Mouse (Mus musculus): ENCODE data around the gene Slc25a30. TPM values are rescaled to one million over a fixed set of nuclear protein-coding genes. Genes with fewer than 3 reads are reported as not detected.
A peak's percentile ranks its signal among the peaks of the same experiment; 100 is the strongest.
"Not testable (repeated sequence)": the region's sequence is repeated elsewhere in the genome, so short reads cannot be mapped to it uniquely, and the experiment has no call there.

Slc25a30 gene
- polyA plus RNA-seq (2015; fragmentation: Nextera tagmentation; extraction: Ambion mirVana) = 8.9 and 11.0 TPM in 2 replicates

DNA sequence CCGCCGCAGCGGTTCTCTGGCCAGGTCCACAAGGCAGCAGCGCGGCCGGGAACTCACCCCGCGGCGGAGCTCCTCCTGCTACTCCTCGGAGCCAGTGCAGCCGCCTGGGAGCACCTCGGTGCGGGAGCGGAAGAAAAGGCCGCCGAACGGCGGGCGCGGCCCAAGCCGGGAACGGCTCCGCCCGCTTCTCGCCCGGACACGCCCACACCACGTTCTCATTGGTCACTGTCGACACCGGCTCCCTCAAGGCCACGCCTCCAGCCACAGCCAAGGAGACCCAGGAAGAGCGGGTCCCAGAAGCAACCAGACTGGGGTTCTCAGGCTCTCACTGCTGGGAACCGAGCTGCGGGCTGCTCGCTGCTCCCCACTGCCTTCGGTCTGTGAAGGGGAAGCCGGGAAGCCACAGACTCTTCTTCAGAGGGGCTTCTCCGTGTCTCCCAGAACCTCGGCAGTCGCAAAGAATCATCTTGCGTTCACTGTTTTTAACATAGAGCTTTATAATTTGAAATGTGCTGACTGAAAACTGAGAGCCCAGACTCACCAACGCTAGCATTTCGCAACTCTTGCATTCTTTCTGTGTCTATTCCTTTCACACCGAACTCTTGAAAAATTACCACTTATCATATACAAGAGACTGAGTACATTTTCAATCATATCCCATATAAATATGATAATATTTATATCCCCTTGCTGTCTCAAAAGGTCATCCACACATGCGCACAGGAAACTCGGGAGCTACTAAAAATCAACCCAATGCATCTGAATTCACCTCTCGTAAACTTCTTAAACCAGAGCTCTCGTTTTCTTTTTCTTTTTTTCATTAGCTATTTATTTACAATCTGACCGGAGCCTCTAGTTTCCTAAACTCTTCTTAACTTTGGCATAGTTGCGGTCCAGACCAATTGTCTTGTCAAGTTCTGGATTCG is at the start of gene Slc25a30:
TSS of gene Slc25a30 (minus strand) at position 170 of the 926 bp plus-strand sequence.
- WGBS = 8% methylated on average over 49 of the region's 51 CpGs
- peak within 1 kb of the TSS; percentile 91 for H3K9ac ChIP-seq (ENCODE audit: low read depth, low read length)
- peak within 1 kb of the TSS; percentile 72 for H3K4me2 ChIP-seq (ENCODE audit: low read length)
- peaks cover 7% of the 10 kb centered on the region for H3K27me3 ChIP-seq (ENCODE audit: control insufficient read depth, insufficient read depth, low read depth, low read length)
- H3K36me3 ChIP-seq (ENCODE audit: control insufficient read depth, insufficient read depth, low read length) = no peaks in the 10 kb centered on the region
- H3K9me3 ChIP-seq (replicated peaks; ENCODE audit: control insufficient read depth, low read length, poor library complexity, severe bottlenecking) = no peaks in the 10 kb centered on the region
- peak; percentile 99 for ATAC-seq
- H3K4me3 ChIP-seq (ENCODE audit: low read depth, low read length) = peak within 1 kb of the TSS; percentile 82
- peak within 1 kb of the TSS; percentile 93 for H3K27ac ChIP-seq (ENCODE audit: low read length)
- H3K4me1 ChIP-seq (ENCODE audit: control insufficient read depth, insufficient read depth, low read length) = peaks cover 5% of the 10 kb centered on the region; the same call in 1 of the 2 replicates

DNA sequence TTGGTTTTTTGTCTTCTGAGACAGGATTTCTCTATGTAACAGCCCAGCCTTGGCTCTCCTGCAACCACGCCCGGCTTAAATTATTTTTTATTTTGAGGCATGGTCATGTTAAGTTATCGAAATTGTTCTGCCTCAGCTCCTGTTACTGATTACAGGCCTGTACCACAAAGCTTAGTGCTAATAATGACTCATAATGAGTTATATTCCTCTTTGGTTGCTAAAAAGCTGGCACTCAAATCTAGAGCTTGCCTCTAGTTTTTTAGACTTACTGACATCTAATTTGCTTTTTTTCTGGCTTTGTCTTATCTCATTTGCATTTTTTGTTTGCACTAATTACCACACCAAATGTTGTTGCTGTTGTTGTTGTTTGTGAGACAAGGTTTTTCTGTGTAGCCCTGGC is 49.7 kb upstream of the Slc25a30 start:
- Histone ChIP-seq H3K9me3 (replicated peaks; ENCODE audit: control insufficient read depth, low read length, poor library complexity, severe bottlenecking) (no peaks in the 10 kb centered on the region), H3K4me2 (ENCODE audit: low read length) (no peak overlapping the region), H3K4me1 (ENCODE audit: control insufficient read depth, insufficient read depth, low read length) (peaks cover 23% of the 10 kb centered on the region), H3K9ac (ENCODE audit: low read depth, low read length) (no peak overlapping the region), H3K27ac (ENCODE audit: low read length) (no peak overlapping the region), H3K36me3 (ENCODE audit: control insufficient read depth, insufficient read depth, low read length) (no peaks in the 10 kb centered on the region), H3K4me3 (ENCODE audit: low read depth, low read length) (no peak overlapping the region), H3K27me3 (ENCODE audit: control insufficient read depth, insufficient read depth, low read depth, low read length) (no peaks in the 10 kb centered on the region)
- ATAC-seq = no peak
- WGBS = 97% methylated on average over 3 of the region's 3 CpGs

DNA sequence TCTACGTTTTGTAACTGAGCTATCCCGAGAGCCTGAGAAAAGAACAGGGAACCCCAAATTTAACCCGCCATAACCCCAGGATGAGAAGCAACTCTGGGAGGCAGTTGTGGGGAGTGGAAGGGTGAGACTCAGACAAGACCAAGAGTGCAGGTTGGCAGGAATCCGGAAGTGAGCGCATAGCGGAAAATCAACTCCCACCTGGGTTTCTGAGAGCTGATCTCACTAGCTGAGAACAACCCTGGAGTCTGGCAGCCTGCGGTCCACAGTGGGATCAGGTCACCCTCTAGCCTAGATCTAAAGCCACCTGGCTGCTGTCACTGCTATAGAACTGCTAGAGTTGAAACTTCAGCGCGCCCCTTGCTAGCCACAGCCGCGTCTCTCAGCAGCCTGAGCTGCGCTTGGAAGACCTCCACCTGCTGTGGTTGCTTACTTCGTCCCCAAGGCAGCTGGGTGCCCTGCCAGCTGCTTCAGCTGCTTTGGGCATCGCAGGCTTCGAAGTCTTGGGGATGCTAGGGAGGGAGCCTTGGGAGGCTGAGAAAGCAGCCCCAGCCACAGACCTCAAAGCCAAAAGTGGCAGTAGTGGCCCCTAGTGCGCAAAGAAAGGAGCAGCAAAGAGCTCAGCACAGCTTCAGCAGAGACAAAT is 48.0 kb upstream of the Slc25a30 start:
- under 1% methylated on average over 16 of the region's 16 CpGs for WGBS
- H3K9ac ChIP-seq (ENCODE audit: low read depth, low read length) = peak overlapping the region; percentile 62

DNA sequence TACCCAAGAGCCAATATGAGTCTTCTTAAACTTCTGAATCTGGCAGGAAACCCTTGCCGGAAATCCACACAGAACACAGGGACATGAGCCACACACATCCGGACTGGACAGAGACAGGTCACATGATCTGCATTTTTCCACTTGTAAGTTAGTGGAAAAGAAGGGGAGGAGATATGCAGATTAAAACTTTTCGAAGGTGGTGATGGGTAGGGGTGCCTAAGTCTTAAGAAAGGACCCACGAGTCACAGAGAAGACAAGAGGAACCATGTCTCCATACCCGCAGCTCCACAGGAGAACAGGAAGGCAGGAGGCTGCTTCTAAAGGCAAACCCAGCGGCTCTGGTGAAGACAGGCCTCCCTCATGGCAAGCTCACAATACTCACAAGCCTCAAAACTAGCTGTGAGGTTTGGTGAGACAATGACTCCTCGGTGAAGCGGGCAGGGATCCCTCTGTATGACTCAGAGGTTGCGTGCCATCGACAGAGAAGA is 47.5 kb upstream of the Slc25a30 start:
- peak; percentile 77 for ATAC-seq
- H3K4me1 ChIP-seq (ENCODE audit: control insufficient read depth, insufficient read depth, low read length) = peaks cover 23% of the 10 kb centered on the region
- H3K27ac ChIP-seq (ENCODE audit: low read length) = peak overlapping the region; percentile 77
- H3K27me3 ChIP-seq (ENCODE audit: control insufficient read depth, insufficient read depth, low read depth, low read length) = no peaks in the 10 kb centered on the region
- peak overlapping the region; percentile 45 for H3K4me3 ChIP-seq (ENCODE audit: low read depth, low read length)
- H3K9ac ChIP-seq (ENCODE audit: low read depth, low read length) = peak overlapping the region; percentile 62
- H3K9me3 ChIP-seq (replicated peaks; ENCODE audit: control insufficient read depth, low read length, poor library complexity, severe bottlenecking) = no peaks in the 10 kb centered on the region
- peak overlapping the region; percentile 97 for H3K4me2 ChIP-seq (ENCODE audit: low read length)
- 0% methylated on average over 10 of the region's 10 CpGs for WGBS
- no peaks in the 10 kb centered on the region for H3K36me3 ChIP-seq (ENCODE audit: control insufficient read depth, insufficient read depth, low read length)

More for the DNA sequence above, 48.0 kb upstream of the Slc25a30 start:
- Histone ChIP-seq H3K27ac (ENCODE audit: low read length) (peak overlapping the region; percentile 77), H3K4me1 (ENCODE audit: control insufficient read depth, insufficient read depth, low read length) (peaks cover 23% of the 10 kb centered on the region), H3K4me3 (ENCODE audit: low read depth, low read length) (peak overlapping the region; percentile 45), H3K9me3 (replicated peaks; ENCODE audit: control insufficient read depth, low read length, poor library complexity, severe bottlenecking) (no peaks in the 10 kb centered on the region), H3K36me3 (ENCODE audit: control insufficient read depth, insufficient read depth, low read length) (no peaks in the 10 kb centered on the region), H3K27me3 (ENCODE audit: control insufficient read depth, insufficient read depth, low read depth, low read length) (no peaks in the 10 kb centered on the region), H3K4me2 (ENCODE audit: low read length) (peak overlapping the region; percentile 97)
- ATAC-seq = peak; percentile 29

DNA sequence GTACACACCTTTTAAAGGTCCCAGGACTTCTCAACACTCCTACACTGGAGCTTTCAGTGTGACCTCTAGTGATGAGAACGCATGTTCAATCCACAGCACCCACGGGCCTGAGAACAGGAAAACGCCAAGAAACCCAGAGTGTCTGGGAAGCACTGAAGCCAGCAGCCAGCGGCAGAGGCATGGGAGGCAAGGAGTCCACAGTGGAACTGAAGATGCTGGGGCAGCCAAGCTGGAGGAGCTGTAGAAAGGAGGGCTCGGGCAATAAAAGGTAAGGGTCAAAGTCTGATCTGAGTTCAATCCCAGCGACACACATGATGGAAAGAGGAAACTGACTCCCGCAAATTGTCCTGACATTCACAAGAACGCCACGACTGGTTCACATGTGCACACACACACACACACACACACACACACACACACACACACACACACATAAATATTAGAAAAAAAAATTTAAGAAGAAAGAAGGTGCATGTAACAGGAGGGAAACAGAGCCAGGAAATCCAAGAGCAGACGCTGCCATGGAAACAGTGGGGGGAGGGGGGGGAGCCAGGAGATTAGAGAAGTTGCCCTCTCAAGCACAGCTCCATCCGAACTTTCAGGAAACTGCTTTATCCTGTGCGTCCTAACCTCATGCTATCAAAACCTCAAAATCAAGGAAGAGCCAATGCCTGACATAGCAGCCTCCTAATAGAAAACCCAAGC is 46.9 kb upstream of the Slc25a30 start:
- Histone ChIP-seq H3K4me2 (ENCODE audit: low read length) (peak overlapping the region; percentile 97), H3K27me3 (ENCODE audit: control insufficient read depth, insufficient read depth, low read depth, low read length) (no peaks in the 10 kb centered on the region), H3K36me3 (ENCODE audit: control insufficient read depth, insufficient read depth, low read length) (no peaks in the 10 kb centered on the region), H3K9me3 (replicated peaks; ENCODE audit: control insufficient read depth, low read length, poor library complexity, severe bottlenecking) (no peaks in the 10 kb centered on the region), H3K27ac (ENCODE audit: low read length) (peak overlapping the region; percentile 77), H3K9ac (ENCODE audit: low read depth, low read length) (peak overlapping the region; percentile 62), H3K4me3 (ENCODE audit: low read depth, low read length) (peak overlapping the region; percentile 45), H3K4me1 (ENCODE audit: control insufficient read depth, insufficient read depth, low read length) (peaks cover 25% of the 10 kb centered on the region)
- peak; percentile 34 for ATAC-seq
- WGBS = 7% methylated on average over 12 of the region's 12 CpGs

DNA sequence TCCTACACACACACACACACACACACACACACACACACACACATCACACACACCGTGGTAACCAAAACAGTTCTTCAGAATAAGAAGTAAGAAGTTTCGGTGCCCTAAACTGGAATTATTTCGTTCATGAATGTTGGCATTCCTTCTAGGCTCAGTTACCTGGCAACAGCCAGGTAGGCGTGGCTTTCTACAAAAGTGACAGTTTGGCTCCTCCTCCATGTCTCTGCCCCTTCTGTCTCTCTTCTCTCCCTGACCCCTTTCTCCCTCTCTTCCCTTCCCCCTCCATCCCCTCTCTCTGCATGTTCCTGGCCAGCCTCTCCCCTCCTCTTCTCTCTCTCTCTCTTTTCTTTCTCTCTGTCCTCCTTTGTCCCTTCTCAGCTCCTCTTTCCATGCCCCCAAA is 46.1 kb upstream of the Slc25a30 start:
- 19% methylated on average over 4 of the region's 4 CpGs for WGBS
- ATAC-seq = no peak
- Histone ChIP-seq H3K27ac (ENCODE audit: low read length) (no peak overlapping the region), H3K27me3 (ENCODE audit: control insufficient read depth, insufficient read depth, low read depth, low read length) (peaks cover 6% of the 10 kb centered on the region), H3K4me3 (ENCODE audit: low read depth, low read length) (no peak overlapping the region; the same call in 1 of the 2 replicates), H3K9me3 (replicated peaks; ENCODE audit: control insufficient read depth, low read length, poor library complexity, severe bottlenecking) (no peaks in the 10 kb centered on the region), H3K4me2 (ENCODE audit: low read length) (peak overlapping the region; percentile 97), H3K9ac (ENCODE audit: low read depth, low read length) (no peak overlapping the region), H3K4me1 (ENCODE audit: control insufficient read depth, insufficient read depth, low read length) (peaks cover 27% of the 10 kb centered on the region), H3K36me3 (ENCODE audit: control insufficient read depth, insufficient read depth, low read length) (no peaks in the 10 kb centered on the region)

DNA sequence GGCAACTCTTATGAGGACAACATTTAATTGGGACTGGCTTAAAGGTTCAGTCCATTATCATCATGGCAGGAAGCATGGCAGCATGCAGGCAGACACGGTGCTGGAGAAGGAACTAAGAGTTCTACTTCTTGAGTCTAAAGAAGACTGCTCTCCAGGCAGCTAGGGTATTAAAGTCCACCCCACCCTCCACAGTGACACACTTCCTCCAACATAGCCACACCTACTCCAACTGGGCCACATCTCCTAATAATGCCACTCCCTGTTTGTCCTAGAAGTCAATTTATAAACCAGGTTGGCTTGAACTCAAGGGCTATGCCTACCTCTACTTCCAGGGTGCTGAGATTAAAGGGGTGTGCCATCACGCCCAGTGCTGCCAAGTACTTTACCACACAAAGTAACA is 45.2 kb upstream of the Slc25a30 start:
- H3K4me1 ChIP-seq (ENCODE audit: control insufficient read depth, insufficient read depth, low read length) = peaks cover 27% of the 10 kb centered on the region
- no peaks in the 10 kb centered on the region for H3K9me3 ChIP-seq (replicated peaks; ENCODE audit: control insufficient read depth, low read length, poor library complexity, severe bottlenecking)
- H3K27ac ChIP-seq (ENCODE audit: low read length) = no peak overlapping the region
- H3K9ac ChIP-seq (ENCODE audit: low read depth, low read length) = no peak overlapping the region
- no peak for ATAC-seq
- no peaks in the 10 kb centered on the region for H3K36me3 ChIP-seq (ENCODE audit: control insufficient read depth, insufficient read depth, low read length)
- no peak overlapping the region for H3K4me2 ChIP-seq (ENCODE audit: low read length)
- H3K27me3 ChIP-seq (ENCODE audit: control insufficient read depth, insufficient read depth, low read depth, low read length) = peaks cover 9% of the 10 kb centered on the region
- 95% methylated on average over 2 of the region's 2 CpGs for WGBS
- no peak overlapping the region for H3K4me3 ChIP-seq (ENCODE audit: low read depth, low read length)

DNA sequence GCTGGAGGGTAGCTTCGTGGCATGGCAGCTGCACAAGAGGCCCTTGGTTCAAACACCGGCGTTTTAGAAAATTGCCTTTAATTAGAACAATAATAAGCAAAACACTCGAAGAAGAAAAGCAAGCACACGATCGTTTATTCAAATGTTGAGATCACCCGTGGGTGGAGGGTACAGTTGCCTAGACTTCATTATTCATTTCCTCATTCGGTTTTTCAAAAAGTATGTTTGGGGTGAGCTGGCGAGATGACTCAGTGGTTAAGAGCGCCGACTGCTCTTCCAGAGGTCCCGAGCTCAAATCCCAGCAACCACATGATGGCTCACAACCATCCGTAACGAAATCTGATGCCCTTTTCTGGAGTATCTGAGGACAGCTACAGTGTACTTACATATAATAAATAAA is 43.0 kb upstream of the Slc25a30 start:
- H3K9me3 ChIP-seq (replicated peaks; ENCODE audit: control insufficient read depth, low read length, poor library complexity, severe bottlenecking); H3K4me2 ChIP-seq (ENCODE audit: low read length); H3K36me3 ChIP-seq (ENCODE audit: control insufficient read depth, insufficient read depth, low read length); H3K27ac ChIP-seq (ENCODE audit: low read length); ATAC-seq; H3K4me3 ChIP-seq (ENCODE audit: low read depth, low read length); H3K27me3 ChIP-seq (ENCODE audit: control insufficient read depth, insufficient read depth, low read depth, low read length); H3K9ac ChIP-seq (ENCODE audit: low read depth, low read length): not testable (repeated sequence)
- peaks cover 20% of the 10 kb centered on the region for H3K4me1 ChIP-seq (ENCODE audit: control insufficient read depth, insufficient read depth, low read length)
- whole genome bisulfite sequencing = 66% methylated on average over 14 of the region's 14 CpGs
